Mouse (Mus musculus) liver, adult 2 months (tissue): Measurements from ENCODE around the gene Ptprd.

Experiments
- CTCF ChIP-seq: fragments of 200-500 bp; IDR thresholded peaks from 2 replicates; pipeline ENCODE4 v1.5.1; 2011; ENCODE audit warnings: low read depth, low read length, control low read depth
- POLR2A ChIP-seq: fragments of 200-500 bp; IDR thresholded peaks from 2 replicates; pipeline ENCODE4 v1.6.1; 2011; ENCODE audit warnings: low read length, control low read depth; ENCODE audit not compliant: insufficient read depth; ENCODE audit errors: extremely low read depth

GRCm38 (mm10) chr4:76583025-76583424, 1628.7 kb downstream of the Ptprd start:
- TF ChIP-seq CTCF (no peak), POLR2A (no peak)
